Mouse (Mus musculus) embryonic facial prominence, embryonic 13.5 days (tissue): ENCODE measurements around the gene Ablim1. TPM values are rescaled to one million over a fixed set of nuclear protein-coding genes. Genes with fewer than 3 reads are reported as not detected.

Experiments used
- ATAC-seq: fragments of 200-750 bp; cut with Nextera tagmentation; 2 replicates; pipeline ENCODE4 v1.8.0; 2017; ENCODE audit warnings: low read depth; ENCODE audit not compliant: insufficient number of reproducible peaks, insufficient read depth, low FRiP score, low TSS enrichment
- H3K27ac ChIP-seq: fragments of 300-500 bp; sonication (generic); 2 replicates; pipeline ENCODE4 v1.5.1; 2015; ENCODE audit warnings: moderate library complexity, mild to moderate bottlenecking, inconsistent platforms
- H3K27me3 ChIP-seq: fragments of 300-500 bp; sonication (generic); 2 replicates; pipeline ENCODE4 v1.6.1; 2015; ENCODE audit warnings: mild to moderate bottlenecking, inconsistent platforms
- H3K36me3 ChIP-seq: fragments of 300-500 bp; sonication (generic); 2 replicates; pipeline ENCODE4 v1.6.1; 2015; ENCODE audit warnings: mild to moderate bottlenecking, inconsistent platforms
- H3K4me1 ChIP-seq: fragments of 300-500 bp; sonication (generic); 2 replicates; pipeline ENCODE4 v1.6.1; 2015; ENCODE audit warnings: inconsistent platforms
- H3K4me2 ChIP-seq: fragments of 300-500 bp; sonication (generic); 2 replicates; pipeline ENCODE4 v1.6.1; 2015; ENCODE audit warnings: moderate library complexity, mild to moderate bottlenecking, inconsistent platforms
- H3K4me3 ChIP-seq: fragments of 300-500 bp; sonication (generic); 2 replicates; pipeline ENCODE4 v1.5.1; 2015; ENCODE audit warnings: mild to moderate bottlenecking, inconsistent platforms
- H3K9ac ChIP-seq: fragments of 300-500 bp; sonication (generic); 2 replicates; pipeline ENCODE4 v1.6.1; 2015; ENCODE audit warnings: mild to moderate bottlenecking, inconsistent platforms
- H3K9me3 ChIP-seq: fragments of 300-500 bp; sonication (generic); 2 replicates; pipeline ENCODE4 v1.6.1; 2016; ENCODE audit warnings: inconsistent platforms
- WGBS: fragments of 180-500 bp; shearing (Covaris S2); methylation state at CpG from one replicate; pipeline ENCODE4 v1.1.7; 2015; ENCODE audit warnings: mixed read lengths; 5-methylcytosine and 5-hydroxymethylcytosine counted together
- polyA plus RNA-seq: library from polyadenylated mRNA; unstranded; fragments of >200 nt; fragmentation: Nextera tagmentation; extraction: Ambion mirVana; gene quantifications from 2 replicates; pipeline ENCODE4 v1.2.1, GENCODE M21; 2015

The Ablim1 gene
- polyA plus RNA-seq, 1 experiment from 2014 or later = 33.3 TPM

DNA sequence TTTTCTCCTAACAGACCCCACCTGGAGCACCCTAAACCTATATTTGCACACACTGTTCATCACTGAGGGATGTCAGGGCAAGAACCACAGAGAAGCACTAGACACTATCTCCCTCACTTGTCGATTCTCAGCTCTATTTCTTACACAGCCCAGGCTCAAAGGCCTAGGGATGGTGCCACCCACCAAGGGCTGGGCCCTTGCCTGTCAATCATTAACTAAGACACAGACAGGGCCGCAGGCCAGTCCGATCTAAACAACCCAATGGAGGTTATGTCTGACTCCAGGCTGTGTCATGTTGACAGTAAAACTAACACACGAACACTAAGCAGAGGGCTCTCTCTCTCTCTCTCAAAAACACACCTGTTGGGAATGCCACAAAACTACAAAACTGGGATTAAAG lies 316.4 kb downstream of the Ablim1 start:
- no peak overlapping the region for H3K4me2 ChIP-seq
- no peaks in the 10 kb centered on the region for H3K27me3 ChIP-seq
- WGBS = 61% methylated on average over 4 of the region's 4 CpGs
- H3K36me3 ChIP-seq = no peaks in the 10 kb centered on the region
- no peak overlapping the region for H3K4me3 ChIP-seq
- H3K4me1 ChIP-seq = peaks cover 59% of the 10 kb centered on the region
- no peak for ATAC-seq
- no peaks in the 10 kb centered on the region for H3K9me3 ChIP-seq
- H3K9ac ChIP-seq = no peak overlapping the region
- peak overlapping the region; percentile 89 for H3K27ac ChIP-seq

DNA sequence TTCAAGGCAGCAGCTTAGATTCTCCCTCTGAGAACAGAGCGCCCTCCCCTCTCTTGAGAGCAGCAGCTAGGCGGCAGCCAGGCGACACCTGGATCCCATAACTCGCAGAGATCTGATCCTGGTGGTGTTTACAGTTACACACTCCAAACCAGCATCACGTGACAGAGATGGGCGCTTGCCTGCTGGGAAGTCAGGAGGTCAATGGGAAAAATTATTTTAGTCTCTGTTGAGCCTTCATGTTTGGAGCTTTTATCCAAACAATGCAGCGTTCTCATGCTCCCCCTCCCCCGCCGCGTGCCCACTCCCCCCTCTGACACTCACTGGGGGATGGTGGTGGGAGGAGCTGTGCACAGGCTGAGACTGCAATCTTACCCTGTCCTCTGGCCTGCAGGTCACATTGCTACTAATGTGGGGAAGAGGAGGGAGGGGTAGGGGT lies 317.5 kb downstream of the Ablim1 start:
- no peaks in the 10 kb centered on the region for H3K36me3 ChIP-seq
- peak overlapping the region; percentile 89 for H3K27ac ChIP-seq
- WGBS = under 1% methylated on average over 10 of the region's 10 CpGs
- no peaks in the 10 kb centered on the region for H3K27me3 ChIP-seq
- peak; percentile 75 for ATAC-seq
- no peak overlapping the region for H3K9ac ChIP-seq
- H3K9me3 ChIP-seq = no peaks in the 10 kb centered on the region
- peak overlapping the region; percentile 48 for H3K4me2 ChIP-seq
- H3K4me1 ChIP-seq = peaks cover 56% of the 10 kb centered on the region
- peak overlapping the region; percentile 12; the same call in 1 of the 2 replicates for H3K4me3 ChIP-seq

DNA sequence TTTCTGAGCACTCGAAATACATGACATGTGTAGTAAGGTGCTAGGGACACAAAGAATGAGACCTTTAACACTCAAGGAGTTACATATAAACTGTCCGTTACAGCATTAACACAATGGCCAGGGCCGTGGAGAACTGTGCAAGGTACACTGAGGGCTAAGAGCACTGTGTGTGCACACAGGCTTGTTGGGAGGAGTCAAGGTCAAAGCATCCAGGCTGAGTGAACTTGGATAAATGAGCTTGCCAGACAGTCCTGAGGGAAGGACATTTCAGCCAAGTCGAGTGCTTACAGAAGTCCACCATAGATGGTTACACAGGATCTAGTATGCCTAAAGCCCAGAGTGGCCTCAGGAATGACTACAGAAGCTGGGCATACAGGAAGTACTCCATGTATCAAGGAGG lies 319.3 kb downstream of the Ablim1 start:
- H3K9me3 ChIP-seq = no peaks in the 10 kb centered on the region
- H3K27ac ChIP-seq = no peak overlapping the region
- peaks cover 54% of the 10 kb centered on the region for H3K4me1 ChIP-seq
- no peaks in the 10 kb centered on the region for H3K27me3 ChIP-seq
- H3K4me3 ChIP-seq = no peak overlapping the region
- no peak for ATAC-seq
- no peak overlapping the region for H3K4me2 ChIP-seq
- H3K36me3 ChIP-seq = no peaks in the 10 kb centered on the region
- WGBS = 84% methylated on average over 4 of the region's 4 CpGs
- no peak overlapping the region for H3K9ac ChIP-seq

DNA sequence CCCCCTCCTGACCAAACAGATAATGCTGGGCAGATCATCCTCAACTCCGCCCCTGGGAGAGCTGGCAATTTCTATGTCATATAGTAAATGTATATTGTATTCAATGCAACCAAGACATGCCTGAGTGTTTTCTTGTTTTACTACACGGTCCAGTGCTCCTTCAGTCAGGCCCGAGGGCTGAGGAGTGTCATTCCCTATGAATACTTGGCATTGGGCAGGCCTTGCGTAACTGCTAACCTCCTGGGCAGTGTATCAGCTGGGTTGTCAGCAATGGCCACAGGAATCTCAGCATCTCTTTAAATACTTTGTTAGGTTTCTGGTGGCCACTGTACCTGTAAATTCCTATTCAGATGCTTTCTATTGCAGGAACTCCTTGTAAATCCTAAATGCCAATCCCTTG lies 320.1 kb downstream of the Ablim1 start:
- no peak overlapping the region for H3K4me2 ChIP-seq
- no peak overlapping the region for H3K27ac ChIP-seq
- peaks cover 59% of the 10 kb centered on the region for H3K4me1 ChIP-seq
- H3K9me3 ChIP-seq = no peaks in the 10 kb centered on the region
- H3K4me3 ChIP-seq = no peak overlapping the region
- no peak for ATAC-seq
- H3K27me3 ChIP-seq = no peaks in the 10 kb centered on the region
- 74% methylated on average over 4 of the region's 4 CpGs for WGBS
- no peak overlapping the region for H3K9ac ChIP-seq
- no peaks in the 10 kb centered on the region for H3K36me3 ChIP-seq

DNA sequence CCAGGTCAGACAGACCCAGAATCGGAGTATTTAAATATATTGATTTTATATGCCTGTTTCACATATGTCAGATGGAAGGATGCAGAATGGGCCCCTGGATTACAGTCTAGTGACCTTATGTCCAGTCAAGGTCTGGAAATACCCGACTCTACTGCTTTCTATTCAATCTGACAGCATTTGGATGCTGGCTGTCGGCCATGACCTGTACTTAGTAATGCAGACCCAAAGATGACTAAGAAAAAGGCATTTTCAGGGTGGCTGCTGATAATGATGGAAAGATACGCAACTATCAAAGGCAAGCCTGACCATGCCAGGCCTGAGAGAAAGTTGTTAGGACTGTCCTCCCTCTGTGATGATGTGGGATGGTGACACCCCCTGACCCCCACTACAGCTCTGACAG lies 321.0 kb downstream of the Ablim1 start:
- no peak overlapping the region for H3K4me2 ChIP-seq
- no peaks in the 10 kb centered on the region for H3K9me3 ChIP-seq
- no peaks in the 10 kb centered on the region for H3K27me3 ChIP-seq
- no peak overlapping the region for H3K4me3 ChIP-seq
- no peak for ATAC-seq
- H3K9ac ChIP-seq = no peak overlapping the region
- peaks cover 57% of the 10 kb centered on the region for H3K4me1 ChIP-seq
- WGBS = 74% methylated on average over 4 of the region's 4 CpGs
- no peaks in the 10 kb centered on the region for H3K36me3 ChIP-seq
- H3K27ac ChIP-seq = no peak overlapping the region

DNA sequence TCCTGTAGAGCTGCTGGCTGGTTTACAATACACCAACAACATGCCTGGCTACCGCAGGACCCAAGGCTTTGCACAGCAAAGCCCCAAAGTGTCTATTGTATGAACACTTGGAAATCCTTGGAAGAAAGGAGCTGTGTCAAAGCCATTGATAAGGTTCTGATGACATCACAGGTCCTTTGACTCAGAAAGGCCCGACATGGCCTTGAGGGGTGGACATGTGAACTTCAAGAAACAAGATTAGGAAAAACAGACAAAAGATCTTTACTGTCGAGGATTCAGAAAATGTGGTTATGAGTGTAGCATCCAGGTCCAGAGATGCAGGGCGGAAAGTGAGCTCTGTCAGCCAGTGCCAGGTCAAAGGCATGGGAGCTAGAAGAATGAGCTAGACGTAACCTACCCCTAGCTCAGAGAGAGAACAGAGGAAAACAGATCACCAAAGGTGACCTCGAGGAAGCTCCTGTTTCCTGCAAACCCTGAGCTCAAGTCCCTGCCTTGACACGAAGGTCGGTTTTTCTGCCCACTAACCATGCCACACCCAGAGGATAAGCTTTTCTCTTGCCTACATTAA lies 321.7 kb downstream of the Ablim1 start:
- no peak for ATAC-seq
- no peaks in the 10 kb centered on the region for H3K27me3 ChIP-seq
- no peak overlapping the region for H3K4me2 ChIP-seq
- no peak overlapping the region for H3K27ac ChIP-seq
- H3K4me3 ChIP-seq = no peak overlapping the region
- H3K9ac ChIP-seq = no peak overlapping the region
- no peaks in the 10 kb centered on the region for H3K36me3 ChIP-seq
- H3K9me3 ChIP-seq = no peaks in the 10 kb centered on the region
- WGBS = 68% methylated on average over 8 of the region's 8 CpGs
- H3K4me1 ChIP-seq = peaks cover 56% of the 10 kb centered on the region

DNA sequence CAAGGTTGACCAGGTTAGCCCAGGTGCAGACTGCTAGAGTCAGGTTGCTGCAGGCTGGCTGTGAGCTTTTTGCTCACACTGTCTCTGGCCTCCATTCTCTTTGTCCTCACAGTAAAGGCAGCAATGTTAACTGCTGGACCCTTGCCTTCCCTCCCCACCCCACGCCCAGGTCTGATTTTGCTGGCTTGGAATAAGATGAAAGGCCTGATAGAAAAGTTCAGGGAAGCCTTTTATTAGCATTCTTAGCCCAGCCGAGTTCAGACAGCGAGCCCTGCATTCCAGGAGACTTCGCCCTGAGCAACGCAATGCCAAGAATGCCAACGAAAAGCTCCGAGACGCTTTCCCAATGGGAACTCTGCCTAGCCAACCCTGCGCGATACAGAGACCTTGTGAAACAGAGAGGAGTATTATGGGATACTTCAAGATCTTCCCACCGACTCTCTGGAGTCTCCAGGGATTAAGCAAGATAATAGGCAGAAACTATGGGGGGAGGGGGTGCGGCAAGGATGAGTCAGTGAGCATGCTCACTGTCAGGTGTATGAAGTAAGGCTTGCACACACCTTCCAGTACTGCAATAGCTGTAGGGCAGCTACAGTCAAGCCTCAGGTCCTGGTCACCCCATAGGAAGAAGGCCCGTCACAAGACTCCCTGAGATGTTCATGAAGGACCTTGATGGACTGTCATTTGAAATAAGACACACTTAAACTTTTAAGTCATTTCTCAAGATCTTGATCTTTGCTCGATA lies 324.2 kb downstream of the Ablim1 start:
- Histone ChIP-seq H3K4me2 (no peak overlapping the region), H3K4me1 (peaks cover 39% of the 10 kb centered on the region), H3K36me3 (no peaks in the 10 kb centered on the region), H3K9ac (no peak overlapping the region), H3K27me3 (no peaks in the 10 kb centered on the region), H3K4me3 (no peak overlapping the region), H3K9me3 (no peaks in the 10 kb centered on the region), H3K27ac (peak overlapping the region; percentile 34; the same call in 1 of the 2 replicates)
- 35% methylated on average over 14 of the region's 14 CpGs for WGBS
- no peak for ATAC-seq

DNA sequence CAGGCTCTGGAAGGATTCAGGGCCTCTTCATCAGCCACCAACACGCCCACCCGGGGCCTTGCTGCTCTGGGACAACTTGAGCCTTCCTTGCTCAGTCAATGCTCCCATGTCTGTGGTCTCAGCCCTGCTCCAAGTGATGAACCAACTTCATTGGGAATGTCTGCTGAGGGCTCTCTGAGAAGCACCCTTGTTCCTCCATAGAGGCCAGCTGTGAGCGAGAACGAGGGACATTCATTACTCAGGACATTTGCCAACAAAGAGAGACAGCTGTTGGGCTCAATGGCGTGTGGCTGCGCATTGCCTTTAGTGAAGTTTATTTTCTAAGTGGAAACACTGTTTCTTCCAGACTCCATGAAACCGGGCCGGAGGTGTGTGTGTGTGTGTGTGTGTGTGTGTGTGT lies 325.5 kb downstream of the Ablim1 start:
- H3K27ac ChIP-seq = no peak overlapping the region; the same call in 1 of the 2 replicates
- H3K9me3 ChIP-seq = no peaks in the 10 kb centered on the region
- H3K36me3 ChIP-seq = no peaks in the 10 kb centered on the region
- H3K4me3 ChIP-seq = no peak overlapping the region
- H3K27me3 ChIP-seq = no peaks in the 10 kb centered on the region
- peaks cover 41% of the 10 kb centered on the region for H3K4me1 ChIP-seq
- H3K4me2 ChIP-seq = no peak overlapping the region
- ATAC-seq = no peak
- H3K9ac ChIP-seq = no peak overlapping the region
- 91% methylated on average over 8 of the region's 8 CpGs for WGBS

DNA sequence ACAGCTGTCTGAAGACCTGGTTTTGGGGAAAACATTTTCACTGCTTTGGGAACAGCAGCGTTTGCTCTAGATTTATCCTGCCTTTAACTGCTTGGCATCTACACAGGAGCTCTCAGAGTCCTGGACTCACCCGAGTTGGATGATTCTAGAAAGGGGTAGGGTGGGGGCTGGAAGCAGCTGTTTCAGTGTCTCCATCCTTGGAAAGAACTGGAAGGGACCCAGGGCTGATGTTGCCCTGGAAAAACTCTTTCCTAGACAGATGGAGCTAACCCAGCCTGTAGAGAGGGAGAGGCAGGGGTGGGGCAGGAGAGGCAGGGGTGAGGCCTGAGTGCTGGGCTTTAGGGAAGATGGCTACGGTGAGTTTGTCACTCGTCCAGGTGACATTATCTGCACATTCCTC lies 330.5 kb downstream of the Ablim1 start:
- WGBS = 44% methylated on average over 4 of the region's 4 CpGs
- Histone ChIP-seq H3K4me2 (no peak overlapping the region), H3K4me3 (no peak overlapping the region), H3K27me3 (no peaks in the 10 kb centered on the region), H3K36me3 (no peaks in the 10 kb centered on the region), H3K27ac (0 out of 2 replicates have a peak overlapping the region, but pooled peaks have one; percentile 28), H3K9ac (no peak overlapping the region), H3K4me1 (peaks cover 19% of the 10 kb centered on the region), H3K9me3 (no peaks in the 10 kb centered on the region)
- no peak for ATAC-seq

DNA sequence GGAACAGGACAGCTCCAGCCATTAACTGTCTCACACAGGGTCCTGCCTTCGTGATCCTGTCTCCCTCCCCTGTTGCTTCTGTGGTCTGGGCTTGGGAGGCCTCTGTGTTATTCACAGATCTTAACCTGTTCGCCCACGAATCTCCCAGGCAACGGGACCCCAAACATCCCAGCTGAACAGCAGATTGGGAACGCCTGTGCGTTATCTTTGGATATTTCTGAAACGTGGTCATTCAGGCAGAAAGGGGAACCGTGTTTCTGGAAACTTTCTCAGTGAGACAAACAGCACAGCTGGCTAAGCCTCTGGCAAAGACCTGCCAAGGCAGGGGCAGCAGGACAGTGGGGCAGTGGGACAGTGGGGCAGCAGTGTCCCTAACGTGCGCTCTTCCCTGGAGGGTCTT lies 331.0 kb downstream of the Ablim1 start:
- H3K36me3 ChIP-seq = no peaks in the 10 kb centered on the region
- no peak overlapping the region for H3K9ac ChIP-seq
- H3K4me2 ChIP-seq = no peak overlapping the region
- H3K4me3 ChIP-seq = no peak overlapping the region
- WGBS = 64% methylated on average over 10 of the region's 10 CpGs
- no peaks in the 10 kb centered on the region for H3K9me3 ChIP-seq
- H3K27ac ChIP-seq = 0 out of 2 replicates have a peak overlapping the region, but pooled peaks have one; percentile 28
- ATAC-seq = no peak
- no peaks in the 10 kb centered on the region for H3K27me3 ChIP-seq
- H3K4me1 ChIP-seq = peaks cover 14% of the 10 kb centered on the region
